Mouse (Mus musculus): ENCODE results near the gene Vcl.

DNA sequence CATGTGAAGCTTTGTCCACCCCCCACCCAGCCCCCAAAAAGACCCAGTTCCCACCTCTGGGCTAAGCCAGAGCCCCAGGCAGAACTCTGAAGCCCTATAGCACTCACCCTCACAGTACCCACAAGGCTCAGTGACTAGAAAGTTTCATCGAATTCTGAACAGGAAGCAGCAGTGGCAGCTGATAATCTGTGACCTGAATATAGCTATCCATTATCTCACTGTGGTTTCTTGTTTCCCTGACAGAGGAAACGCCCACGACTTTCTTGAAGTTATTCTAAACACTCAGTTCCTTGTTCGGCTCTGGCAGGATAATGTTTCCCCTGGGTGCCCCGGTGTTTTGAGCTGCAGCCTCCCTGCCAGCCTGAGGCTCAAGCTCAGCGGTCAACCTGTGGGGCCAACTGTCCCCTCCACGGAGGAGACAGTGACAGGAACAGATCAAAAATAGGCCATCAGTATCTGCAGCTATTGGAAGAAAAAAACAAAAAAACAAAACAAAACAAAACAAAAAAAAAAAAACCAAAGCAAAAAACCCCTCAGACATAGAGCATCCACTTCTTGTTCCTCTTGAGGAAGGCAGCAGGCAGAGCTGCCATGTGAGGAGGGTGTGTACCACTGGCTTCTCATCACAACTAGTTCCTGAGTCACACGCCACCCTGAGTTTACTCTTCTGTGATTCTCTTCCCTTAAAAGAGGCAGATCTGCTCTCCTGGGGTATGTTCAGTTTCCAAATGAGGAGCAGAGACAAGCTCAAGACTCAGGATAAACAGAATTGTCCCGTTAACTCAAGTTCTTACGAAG, 43.9 kb upstream of the Vcl start:
- TF ChIP-seq FOSL1 (IDR thresholded peaks at IDR 0.05; ENCODE audit: insufficient read depth, low read length, poor library complexity, severe bottlenecking), result no peak
- TF ChIP-seq CTCF (IDR thresholded peaks at IDR 0.05; ENCODE audit: control insufficient read depth, insufficient read depth, insufficient read length), result no peak
- no peak for TF ChIP-seq MAX (IDR thresholded peaks at IDR 0.05)
- no peak for TF ChIP-seq USF1 (IDR thresholded peaks at IDR 0.05; ENCODE audit: low read depth)
- TF ChIP-seq MYOD1 (IDR thresholded peaks at IDR 0.05; ENCODE audit: control insufficient read depth, insufficient read length, low read depth), result peak; percentile 65
